Mouse (Mus musculus) neutrophil, adult 5-6 weeks (primary cell): ENCODE measurements at regions not wholly inside any gene's neighbourhood (a gene's known extent, or its start where the extent isn't known, plus 50 kb on each side); places are given as distances from the start of the nearest gene placed in this dataset.

ENCODE experiments used
- ATAC-seq: fragments of 151-379, 151-347 bp; 2 replicates; pipeline ENCODE4 v1.8.0; 2017; ENCODE audit warnings: mild to moderate bottlenecking, moderate TSS enrichment; ENCODE audit not compliant: insufficient number of reproducible peaks, poor library complexity, low FRiP score, severe bottlenecking; ENCODE audit errors: extremely low read depth

- ATAC-seq, result no peak
Measured at GRCm38 (mm10) chr16:30000166-30000565, 64.0 kb upstream of the Hes1 start.

GRCm38 (mm10) chr16:30005124-30005523, 59.1 kb upstream of the Hes1 start:
- no peak for ATAC-seq

DNA sequence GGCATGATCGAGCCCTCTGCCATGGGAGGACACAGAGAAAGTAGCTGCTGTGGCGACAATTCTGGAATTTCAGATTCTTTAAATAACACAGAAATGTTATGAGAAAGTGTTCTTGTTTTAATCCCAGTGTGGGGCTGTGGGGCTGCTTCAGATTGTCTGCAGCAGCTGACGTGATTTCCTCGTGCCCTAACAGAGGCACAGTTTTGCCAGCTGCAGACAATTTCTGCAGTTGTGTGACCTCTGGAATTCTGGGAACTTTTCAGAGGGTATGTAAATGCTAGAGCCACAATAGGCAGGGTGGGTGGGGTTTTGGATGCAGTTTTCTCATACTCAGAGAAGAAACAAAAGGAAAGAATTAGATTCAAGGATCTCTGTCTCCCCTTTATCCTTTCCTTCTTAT, 57.4 kb upstream of the Hes1 start:
- no peak for ATAC-seq

GRCm38 (mm10) chr16:30008451-30009357, 55.5 kb upstream of the Hes1 start:
- peak; percentile 31; the same call in 1 of the 2 replicates for ATAC-seq

DNA sequence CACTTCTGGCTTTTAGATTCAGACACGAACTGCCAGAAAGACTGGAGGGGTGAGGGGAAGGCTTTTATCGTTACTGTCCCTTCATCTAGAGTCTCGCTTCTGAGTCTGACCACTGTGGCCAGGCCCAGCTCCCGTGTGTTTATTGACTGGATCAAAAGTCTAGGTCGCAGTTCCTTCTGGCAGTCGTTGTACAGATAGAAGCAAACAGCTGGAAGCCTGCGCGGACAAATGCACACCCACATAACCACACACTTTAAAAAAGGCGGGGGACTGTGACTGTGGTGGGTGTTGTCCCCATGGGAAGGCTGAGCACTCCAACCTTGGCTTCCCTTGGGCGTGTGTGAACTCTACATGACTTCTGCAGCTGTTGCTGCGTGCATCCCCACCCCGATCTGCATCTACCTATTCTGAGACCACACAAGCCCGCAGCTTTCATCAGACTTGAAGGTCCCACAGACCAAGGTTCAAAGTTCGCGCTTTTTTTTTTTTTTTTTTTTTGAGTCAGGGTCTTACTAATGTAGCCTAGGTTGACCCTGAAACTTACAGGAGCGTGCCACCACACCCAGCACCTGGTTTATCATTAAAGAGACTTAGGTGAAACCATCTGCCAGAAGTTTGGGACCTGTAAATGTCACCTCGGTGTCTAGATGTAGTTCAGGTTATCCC, 54.5 kb upstream of the Hes1 start:
- ATAC-seq, result no peak

- no peak for ATAC-seq
Measured at GRCm38 (mm10) chr16:30013123-30013522, 51.1 kb upstream of the Hes1 start.

DNA sequence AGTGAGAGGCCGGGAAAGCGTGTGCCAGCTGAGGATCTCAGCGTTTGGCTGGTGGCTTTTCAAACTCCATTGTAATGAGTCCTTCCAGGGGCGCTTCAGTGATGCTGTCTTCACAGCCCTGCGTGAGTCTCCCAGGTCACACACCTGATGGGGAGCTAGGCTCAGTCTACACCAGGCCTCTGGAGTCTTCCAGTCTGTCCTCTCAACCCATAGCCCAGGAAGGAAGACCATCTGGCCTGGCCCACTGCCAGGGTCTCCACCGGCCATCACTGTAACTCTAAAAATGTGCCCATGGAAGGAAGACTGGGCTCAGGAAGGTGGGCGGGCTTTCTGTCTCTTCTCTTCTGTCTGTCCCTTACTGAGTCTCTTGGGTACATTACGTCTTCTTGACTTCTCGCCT, 50.2 kb upstream of the Hes1 start:
- no peak for ATAC-seq
